Mouse (Mus musculus): ENCODE data around the gene Tmed2. TPM values are rescaled to one million over a fixed set of nuclear protein-coding genes. Genes with fewer than 3 reads are reported as not detected.
A peak's percentile ranks its signal among the peaks of the same experiment; 100 is the strongest.

The Tmed2 gene
- total and polyA plus RNA-seq, 2 experiments from 2014 or later, result 228 to 326 TPM

DNA sequence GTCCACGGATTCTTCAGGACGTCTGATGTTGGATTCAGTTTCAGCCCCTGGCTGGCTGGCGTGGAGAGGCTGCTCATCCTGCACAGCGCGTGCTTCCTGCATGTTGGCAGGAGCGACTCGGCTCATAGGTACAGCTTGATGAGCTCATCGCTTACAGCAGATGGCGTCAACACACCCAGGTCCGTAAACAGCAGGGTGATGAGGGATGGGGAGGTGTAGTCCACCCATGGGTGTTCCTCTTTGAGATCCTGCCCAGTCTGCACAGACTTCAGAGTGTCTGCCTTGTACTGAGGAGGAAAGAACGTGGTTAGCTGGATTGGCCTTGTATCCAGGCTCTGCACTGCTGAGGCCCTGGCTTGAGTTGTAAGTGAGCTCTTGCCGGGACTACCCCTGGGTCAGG lies 30.6 kb downstream of the Tmed2 start:
- no peak for TF ChIP-seq CTCF (IDR thresholded peaks at IDR 0.05)
- ATAC-seq (ENCODE audit: low FRiP score), result no peak
- Histone ChIP-seq H3K27me3 (ENCODE audit: insufficient read depth, low read length) (no peaks in the 10 kb centered on the region), H3K36me3 (ENCODE audit: insufficient read depth, low read length) (peaks cover 85% of the 10 kb centered on the region), H3K9ac (replicated peaks; ENCODE audit: low read length, poor library complexity, severe bottlenecking) (no peak overlapping the region), H3K4me1 (ENCODE audit: insufficient read depth, low read length) (no peaks in the 10 kb centered on the region), H3K27ac (ENCODE audit: low read depth, low read length) (no peak overlapping the region), H3K4me3 (ENCODE audit: low read depth, low read length) (no peak overlapping the region), H3K4me2 (ENCODE audit: low read depth, low read length, poor library complexity, severe bottlenecking) (no peak overlapping the region), H3K9me3 (ENCODE audit: low read length) (no peaks in the 10 kb centered on the region)
- WGBS, result 92% methylated on average over 12 of the region's 12 CpGs
- no peak for DNase-seq (ENCODE audit: low spot score)

DNA sequence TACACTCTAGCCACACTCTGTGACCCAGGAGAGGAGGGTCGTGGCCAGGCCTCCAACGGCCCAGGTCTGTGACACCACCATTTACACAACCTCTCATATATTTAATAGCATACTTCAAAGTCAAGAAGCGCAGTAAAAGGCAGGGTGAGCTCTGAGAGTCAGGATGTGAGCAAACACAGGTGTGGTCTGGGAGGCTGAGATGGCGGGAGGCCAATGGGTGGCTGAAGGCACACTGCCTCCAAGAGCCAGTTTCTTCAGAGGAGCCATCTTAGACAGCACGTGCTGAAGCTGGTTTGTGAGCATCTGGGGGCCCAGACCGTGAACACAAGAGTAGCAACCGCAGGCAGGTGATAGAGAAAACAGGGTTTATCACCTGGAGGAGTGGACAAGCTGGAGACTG lies 35.0 kb downstream of the Tmed2 start:
- no peak for DNase-seq (ENCODE audit: low spot score)
- 96% methylated on average over 7 of the region's 7 CpGs for WGBS
- H3K27ac ChIP-seq (ENCODE audit: low read depth, low read length), result no peak overlapping the region
- no peak overlapping the region for H3K9ac ChIP-seq (replicated peaks; ENCODE audit: low read length, poor library complexity, severe bottlenecking)
- H3K27me3 ChIP-seq (ENCODE audit: insufficient read depth, low read length), result no peaks in the 10 kb centered on the region
- no peaks in the 10 kb centered on the region for H3K9me3 ChIP-seq (ENCODE audit: low read length)
- H3K4me2 ChIP-seq (ENCODE audit: low read depth, low read length, poor library complexity, severe bottlenecking), result no peak overlapping the region
- no peak overlapping the region for H3K4me3 ChIP-seq (ENCODE audit: low read depth, low read length)
- TF ChIP-seq CTCF (IDR thresholded peaks at IDR 0.05), result no peak
- H3K4me1 ChIP-seq (ENCODE audit: insufficient read depth, low read length), result peaks cover 11% of the 10 kb centered on the region
- no peak for ATAC-seq (ENCODE audit: low FRiP score)
- peaks cover 60% of the 10 kb centered on the region for H3K36me3 ChIP-seq (ENCODE audit: insufficient read depth, low read length)

DNA sequence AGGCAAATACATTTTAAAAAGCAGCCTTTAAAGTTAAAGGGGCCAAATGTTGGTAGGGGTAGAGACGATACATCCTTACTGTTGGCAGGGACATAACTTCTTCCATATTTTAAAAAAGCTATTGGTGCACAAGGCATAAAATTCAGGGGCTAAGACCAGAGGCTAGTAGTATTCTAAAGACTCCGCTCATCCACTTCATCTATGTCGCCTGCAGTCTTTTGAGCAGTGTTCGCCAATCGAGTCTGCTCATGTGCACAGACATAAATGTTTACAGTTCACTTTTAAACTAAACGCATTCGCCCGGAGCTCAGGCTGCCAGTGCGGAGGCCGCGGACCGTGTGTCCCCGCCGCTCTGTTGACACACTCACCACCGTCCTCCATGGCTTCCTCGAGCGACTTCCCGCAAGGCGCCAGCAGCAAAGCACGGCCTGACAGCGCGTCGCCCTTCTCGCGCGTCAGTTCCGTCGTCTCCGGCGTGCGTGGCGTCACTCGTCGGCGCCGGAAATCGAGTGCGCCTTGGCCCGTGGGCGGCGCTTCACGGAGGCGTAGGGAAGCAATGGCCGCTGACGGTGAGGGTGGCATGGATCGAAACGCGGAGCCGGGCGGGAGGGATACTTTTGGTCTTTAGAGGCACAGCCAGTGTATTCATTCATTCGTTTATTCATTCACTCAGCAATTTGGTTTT lies 38.3 kb downstream of the Tmed2 start, which contains the start of the genes Eif2b1 and Gtf2h3:
Gene Eif2b1, minus strand, starts transcription at position 499 of the 685 bp plus-strand sequence.
Gene Gtf2h3, plus strand, starts transcription at position 508 of the 685 bp plus-strand sequence.
- under 1% methylated on average over 51 of the region's 51 CpGs for WGBS
- Histone ChIP-seq H3K27ac (ENCODE audit: low read depth, low read length) (peak within 1 kb of the TSS; percentile 62), H3K27me3 (ENCODE audit: insufficient read depth, low read length) (no peaks in the 10 kb centered on the region), H3K4me2 (ENCODE audit: low read depth, low read length, poor library complexity, severe bottlenecking) (peak within 1 kb of the TSS; percentile 89), H3K36me3 (ENCODE audit: insufficient read depth, low read length) (peaks cover 37% of the 10 kb centered on the region), H3K9ac (replicated peaks; ENCODE audit: low read length, poor library complexity, severe bottlenecking) (peak within 1 kb of the TSS; percentile 66), H3K4me3 (ENCODE audit: low read depth, low read length) (peak within 1 kb of the TSS; percentile 71), H3K9me3 (ENCODE audit: low read length) (no peaks in the 10 kb centered on the region), H3K4me1 (ENCODE audit: insufficient read depth, low read length) (peaks cover 11% of the 10 kb centered on the region)
- TF ChIP-seq CTCF (IDR thresholded peaks at IDR 0.05), result peak; percentile 21; the same call in 1 of the 2 replicates
- peak; percentile 89 for ATAC-seq (ENCODE audit: low FRiP score)
- peak; percentile 96 for DNase-seq (ENCODE audit: low spot score)

DNA sequence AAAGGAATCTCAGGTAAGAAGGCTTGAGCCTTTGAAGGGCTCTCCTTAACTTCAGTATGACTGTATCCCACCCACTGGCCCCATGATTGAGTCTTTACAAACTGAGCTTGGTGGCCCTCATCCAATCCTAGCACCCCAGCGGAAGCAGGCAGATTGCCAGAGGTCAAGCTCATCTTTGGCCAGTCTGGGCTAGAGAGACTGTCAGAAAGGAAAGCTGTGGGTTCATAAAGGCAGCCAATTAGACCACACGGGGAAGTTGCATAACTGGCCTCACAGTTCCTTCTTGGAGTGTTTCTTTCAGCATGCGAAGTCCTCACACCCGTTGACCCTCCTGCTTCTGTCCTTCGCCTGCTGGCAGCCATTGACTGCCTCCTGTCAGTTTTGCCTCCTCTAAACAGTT lies 42.0 kb downstream of the Tmed2 start:
- WGBS, result 92% methylated on average over 5 of the region's 5 CpGs
- no peak for TF ChIP-seq CTCF (IDR thresholded peaks at IDR 0.05)
- H3K4me2 ChIP-seq (ENCODE audit: low read depth, low read length, poor library complexity, severe bottlenecking), result no peak overlapping the region
- DNase-seq (ENCODE audit: low spot score), result no peak
- peaks cover 11% of the 10 kb centered on the region for H3K4me1 ChIP-seq (ENCODE audit: insufficient read depth, low read length)
- H3K9me3 ChIP-seq (ENCODE audit: low read length), result no peaks in the 10 kb centered on the region
- H3K9ac ChIP-seq (replicated peaks; ENCODE audit: low read length, poor library complexity, severe bottlenecking), result no peak overlapping the region
- no peak for ATAC-seq (ENCODE audit: low FRiP score)
- no peaks in the 10 kb centered on the region for H3K27me3 ChIP-seq (ENCODE audit: insufficient read depth, low read length)
- peaks cover 20% of the 10 kb centered on the region for H3K36me3 ChIP-seq (ENCODE audit: insufficient read depth, low read length)
- no peak overlapping the region for H3K4me3 ChIP-seq (ENCODE audit: low read depth, low read length)
- no peak overlapping the region for H3K27ac ChIP-seq (ENCODE audit: low read depth, low read length)

DNA sequence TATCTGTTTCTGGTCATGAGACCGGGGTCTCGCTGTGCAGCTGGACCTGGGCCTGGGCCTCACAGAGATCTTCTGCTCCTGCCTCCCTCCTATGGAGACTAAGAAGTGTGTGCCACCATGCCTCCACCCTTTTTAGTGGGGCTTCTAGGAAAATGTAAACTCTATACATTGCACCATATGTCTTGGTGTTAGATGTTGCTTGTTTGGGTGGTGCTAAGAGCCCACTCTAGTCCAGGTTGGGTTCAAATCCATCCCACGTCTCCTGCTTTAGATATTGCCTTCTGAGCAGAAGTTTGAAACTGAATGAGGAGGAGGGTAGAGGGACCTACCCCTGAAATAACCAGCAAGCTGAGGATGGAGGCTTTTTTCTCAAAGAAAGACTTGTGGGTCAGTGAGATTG lies 52.3 kb downstream of the Tmed2 start:
- DNase-seq (ENCODE audit: low spot score) (no peak), ATAC-seq (ENCODE audit: low FRiP score) (no peak)
- H3K9ac ChIP-seq (replicated peaks; ENCODE audit: low read length, poor library complexity, severe bottlenecking), result no peak overlapping the region
- no peaks in the 10 kb centered on the region for H3K4me1 ChIP-seq (ENCODE audit: insufficient read depth, low read length)
- 97% methylated on average over 3 of the region's 3 CpGs for WGBS
- no peaks in the 10 kb centered on the region for H3K27me3 ChIP-seq (ENCODE audit: insufficient read depth, low read length)
- H3K9me3 ChIP-seq (ENCODE audit: low read length), result no peaks in the 10 kb centered on the region
- no peak overlapping the region for H3K4me3 ChIP-seq (ENCODE audit: low read depth, low read length)
- H3K36me3 ChIP-seq (ENCODE audit: insufficient read depth, low read length), result peaks cover 61% of the 10 kb centered on the region
- H3K4me2 ChIP-seq (ENCODE audit: low read depth, low read length, poor library complexity, severe bottlenecking), result no peak overlapping the region
- no peak for TF ChIP-seq CTCF (IDR thresholded peaks at IDR 0.05)
- H3K27ac ChIP-seq (ENCODE audit: low read depth, low read length), result no peak overlapping the region

All from midbrain, postnatal 0 days (tissue).